Mouse (Mus musculus): ENCODE results near the gene Rsf1.

GRCm38 (mm10) chr7:97714651-97715050, 135.0 kb downstream of the Rsf1 start:
- TF ChIP-seq CTCF (IDR thresholded peaks at IDR 0.05; ENCODE audit: low read depth) = no peak
- TF ChIP-seq EP300 (optimal IDR thresholded peaks at IDR 0.05) = no peak

Data from stomach, postnatal 0 days (tissue).